In the genomic region with DNA sequence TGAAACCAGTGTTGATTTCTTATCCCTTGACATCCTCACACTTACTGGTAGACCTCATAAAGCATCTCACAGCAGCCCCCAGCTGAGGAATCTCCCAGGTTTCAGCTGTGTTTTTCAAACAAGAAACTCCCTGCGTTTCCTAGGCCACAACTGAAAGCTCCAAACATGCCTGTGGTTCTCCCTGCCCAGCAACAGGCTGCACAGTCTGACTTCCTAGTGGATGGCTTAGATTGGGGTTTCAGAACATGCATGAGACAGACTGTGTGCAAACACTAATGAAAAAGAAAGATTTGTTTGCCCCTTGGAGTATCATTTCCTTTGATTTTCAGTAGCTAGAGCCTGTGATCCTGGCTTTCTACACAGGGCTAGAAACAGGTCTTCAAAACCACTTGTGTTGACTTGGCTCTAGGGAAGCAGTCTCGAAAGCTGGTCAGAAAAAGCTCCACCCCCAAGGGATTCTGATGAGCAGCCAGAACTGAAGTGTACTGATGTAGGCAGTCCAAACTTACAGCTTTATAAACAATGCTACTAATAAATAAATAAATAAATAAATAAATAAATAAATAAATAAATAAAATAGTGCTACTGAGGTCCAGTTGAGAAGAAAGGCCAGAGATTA, we compare ENCODE assay signal across 9 mouse cellular contexts. TPM values are rescaled to one million over a fixed set of nuclear protein-coding genes. Genes with fewer than 3 reads are reported as not detected.
DNase-seq lines count a peak whose midpoint lies in the region; ATAC-seq and TF ChIP-seq lines count a peak whose summit lies in the region.
"Had no signal": no experiment of that assay in that cellular context is flagged by ENCODE, and none has a peak within 500 bp of the region (broad histone marks: within the 10 kb centered on the region; RNA-seq: fewer than 3 reads in every experiment).

A gene (minus strand): TSS at position 68 of the 619 bp plus-strand sequence.

- no peak for DNase-seq in forebrain, embryonic 10.5 days (ENCODE audit: extremely low spot score, low spot score)
- DNase-seq in gastrocnemius, postnatal 14 days: no peak
- peak; percentile 13 for DNase-seq in hindbrain, postnatal 0 days (ENCODE audit: low spot score)
- no peak for DNase-seq in embryo, embryonic 11 days
- no peak for DNase-seq in right cerebral cortex, postnatal 10 days (ENCODE audit: low spot score in 2 of 2)

- intact Hi-C loops in gastrocnemius, postnatal 14 days (cut with DNase I; ENCODE audit: low total_unique reads): no loop called here

- no peak for TF ChIP-seq CTCF in C2C12 (IDR thresholded peaks at IDR 0.05; ENCODE audit: control insufficient read depth, insufficient read depth, insufficient read length)
- TF ChIP-seq CTCF in hindbrain, postnatal 0 days (IDR thresholded peaks at IDR 0.05; ENCODE audit: low read depth): no peak

- H3K4me1 ChIP-seq in forebrain, embryonic 12.5 days: no peaks in the 10 kb centered on the region
- H3K4me1 ChIP-seq in forebrain, embryonic 10.5 days: no peaks in the 10 kb centered on the region
- H3K4me1 ChIP-seq in hindbrain, postnatal 0 days (ENCODE audit: insufficient read depth, low read length): no peaks in the 10 kb centered on the region
- H3K4me1 ChIP-seq in midbrain, embryonic 15.5 days: no peaks in the 10 kb centered on the region; the same call in 1 of the 2 replicates

- WGBS in forebrain, embryonic 12.5 days: 81% methylated on average over 2 of the region's 2 CpGs
- 86% methylated on average over 2 of the region's 2 CpGs for WGBS in forebrain, embryonic 10.5 days
- WGBS in hindbrain, postnatal 0 days: 53% methylated on average over 2 of the region's 2 CpGs
- WGBS in midbrain, embryonic 15.5 days: 65% methylated on average over 2 of the region's 2 CpGs

- no peaks in the 10 kb centered on the region for H3K27me3 ChIP-seq in forebrain, embryonic 12.5 days
- H3K27me3 ChIP-seq in forebrain, embryonic 10.5 days (ENCODE audit: poor library complexity, severe bottlenecking): no peaks in the 10 kb centered on the region
- no peaks in the 10 kb centered on the region for H3K27me3 ChIP-seq in C2C12 (ENCODE audit: control insufficient read depth, insufficient read depth, insufficient read length)
- H3K27me3 ChIP-seq in hindbrain, postnatal 0 days (ENCODE audit: insufficient read depth, low read length): no peaks in the 10 kb centered on the region
- H3K27me3 ChIP-seq in midbrain, embryonic 15.5 days (replicated peaks): no peaks in the 10 kb centered on the region

- no peak within 1 kb of the TSS for H3K4me3 ChIP-seq in forebrain, embryonic 12.5 days (replicated peaks)
- no peak within 1 kb of the TSS for H3K4me3 ChIP-seq in forebrain, embryonic 10.5 days
- no peak within 1 kb of the TSS for H3K4me3 ChIP-seq in C2C12 (ENCODE audit: insufficient read depth, poor library complexity, severe bottlenecking)
- H3K4me3 ChIP-seq in hindbrain, postnatal 0 days (ENCODE audit: low read length): no peak within 1 kb of the TSS
- no peak within 1 kb of the TSS for H3K4me3 ChIP-seq in midbrain, embryonic 15.5 days

- no peak within 1 kb of the TSS for H3ac ChIP-seq in C2C12 (ENCODE audit: control insufficient read depth, insufficient read length, low read depth)

- no peaks in the 10 kb centered on the region for H3K36me3 ChIP-seq in forebrain, embryonic 12.5 days (replicated peaks)
- no peaks in the 10 kb centered on the region for H3K36me3 ChIP-seq in forebrain, embryonic 10.5 days (replicated peaks)
- H3K36me3 ChIP-seq in C2C12 (ENCODE audit: control insufficient read depth, insufficient read depth): no peaks in the 10 kb centered on the region
- H3K36me3 ChIP-seq in hindbrain, postnatal 0 days (ENCODE audit: insufficient read depth, low read length): no peaks in the 10 kb centered on the region
- no peaks in the 10 kb centered on the region for H3K36me3 ChIP-seq in midbrain, embryonic 15.5 days (replicated peaks)

- no peaks in the 10 kb centered on the region for H3K79me2 ChIP-seq in C2C12 (ENCODE audit: control insufficient read depth, insufficient read depth)

- no peaks in the 10 kb centered on the region for H3K9me3 ChIP-seq in forebrain, embryonic 12.5 days
- H3K9me3 ChIP-seq in forebrain, embryonic 10.5 days: no peaks in the 10 kb centered on the region
- H3K9me3 ChIP-seq in hindbrain, postnatal 0 days (ENCODE audit: low read length): no peaks in the 10 kb centered on the region
- no peaks in the 10 kb centered on the region for H3K9me3 ChIP-seq in midbrain, embryonic 15.5 days

- H3K9ac ChIP-seq in forebrain, embryonic 12.5 days: no peak within 1 kb of the TSS
- H3K9ac ChIP-seq in hindbrain, postnatal 0 days (replicated peaks; ENCODE audit: low read length): no peak within 1 kb of the TSS
- H3K9ac ChIP-seq in midbrain, embryonic 15.5 days: no peak within 1 kb of the TSS

- no peak within 1 kb of the TSS for H3K27ac ChIP-seq in forebrain, embryonic 12.5 days
- no peak within 1 kb of the TSS for H3K27ac ChIP-seq in forebrain, embryonic 10.5 days
- no peak within 1 kb of the TSS for H3K27ac ChIP-seq in hindbrain, postnatal 0 days
- H3K27ac ChIP-seq in midbrain, embryonic 15.5 days: no peak within 1 kb of the TSS

- H3K4me2 ChIP-seq in forebrain, embryonic 12.5 days: no peak within 1 kb of the TSS
- H3K4me2 ChIP-seq in hindbrain, postnatal 0 days (ENCODE audit: low read depth, low read length): no peak within 1 kb of the TSS
- H3K4me2 ChIP-seq in midbrain, embryonic 15.5 days: no peak within 1 kb of the TSS

- no peak for ATAC-seq in forebrain, embryonic 12.5 days (ENCODE audit: low FRiP score)
- peak; percentile 64 for ATAC-seq in hindbrain, postnatal 0 days
- no peak for ATAC-seq in midbrain, embryonic 15.5 days (replicated peaks)

- H3K79me3 ChIP-seq in C2C12 (ENCODE audit: low read depth): no peaks in the 10 kb centered on the region

TF ChIP-seq in C2C12, 6 proteins besides CTCF, POLR2A, EP300 and RAD21:
- TF ChIP-seq MYOG (IDR thresholded peaks at IDR 0.05; ENCODE audit: control insufficient read depth, extremely low read depth, insufficient read length): no peak

RNA-seq across cellular contexts. Expression of the gene that starts here (rescaled TPM):
- polyA plus RNA-seq in forebrain, embryonic 12.5 days (2016; fragmentation: Nextera tagmentation; extraction: Ambion mirVana): 7.9 and 13.1 TPM in 2 replicates
- 4.8 and 6.8 TPM in 2 replicates for polyA plus RNA-seq in forebrain, embryonic 10.5 days (2016; fragmentation: Nextera tagmentation; extraction: Ambion mirVana)
- polyA plus RNA-seq in C2C12 (2012; fragmentation: generic; extraction: Trizol): 963 TPM
- 10 to 100 TPM; 33.6 to 35.3 TPM for total RNA-seq in gastrocnemius, postnatal 14 days (2021)
- total RNA-seq in hindbrain, postnatal 0 days (2014; rRNA removed): 12.1 and 26.2 TPM in 2 replicates
- polyA plus RNA-seq in hindbrain, postnatal 0 days (2015; fragmentation: Nextera tagmentation; extraction: Ambion mirVana): 41.0 and 43.1 TPM in 2 replicates
- polyA plus RNA-seq in midbrain, embryonic 15.5 days (2015; fragmentation: Nextera tagmentation; extraction: Ambion mirVana): 25.4 and 29.4 TPM in 2 replicates
- total RNA-seq: common myeloid progenitor, adult 5-6 weeks had no signal

Comparison
In these comparisons a context has a peak if more than half of its experiments do, and no peak if none do; other contexts are left out.
1. RNA of the gene that starts here (polyA plus RNA-seq): 963 TPM in C2C12 (single experiment); 41.0 to 43.1 TPM in hindbrain, postnatal 0 days, 25.4 to 29.4 TPM in midbrain, embryonic 15.5 days, 7.9 to 13.1 TPM in forebrain, embryonic 12.5 days and 4.8 to 6.8 TPM in forebrain, embryonic 10.5 days; every median in the first group is over 10 times any median in the second.